Mouse (Mus musculus) CH12.LX (cell line): ENCODE measurements at regions not wholly inside any gene's neighbourhood (a gene's known extent, or its start where the extent isn't known, plus 50 kb on each side); places are given as distances from the start of the nearest gene placed in this dataset.

Experiments used
- DNase-seq: peaks from one replicate; pipeline ENCODE4 v3.0.0-alpha.2; 2013; ENCODE audit errors: extremely low read depth
- H3K27ac ChIP-seq: 2 replicates; pipeline ENCODE4 v1.5.1; 2012; ENCODE audit warnings: low read depth, mild to moderate bottlenecking, control low read depth, moderate library complexity; ENCODE audit not compliant: insufficient read depth
- H3K27me3 ChIP-seq: replicated peaks from 2 replicates; pipeline ENCODE3; 2012; ENCODE audit warnings: inconsistent platforms
- H3K36me3 ChIP-seq, 2 experiments: replicated peaks in 1 of 2; 2 replicates each; pipeline versions ENCODE3 to v1.6.1; 2012; ENCODE audit warnings: inconsistent platforms in 1 of 2, low read length in 1 of 2, mild to moderate bottlenecking in 1 of 2, mixed read lengths in 1 of 2, moderate library complexity in 1 of 2; ENCODE audit not compliant: control insufficient read depth in 1 of 2, insufficient read depth in 1 of 2
- H3K4me1 ChIP-seq, 2 experiments: 2 replicates each; pipeline ENCODE4 v1.6.1; 2012; ENCODE audit warnings: inconsistent platforms in 1 of 2, moderate library complexity in 1 of 2; ENCODE audit not compliant: insufficient read depth in 2 of 2, control insufficient read depth in 1 of 2
- H3K4me2 ChIP-seq: 2 replicates; pipeline ENCODE4 v1.6.1; 2012; ENCODE audit warnings: low read depth, mild to moderate bottlenecking, control low read depth; ENCODE audit not compliant: poor library complexity, insufficient read depth, severe bottlenecking
- H3K4me3 ChIP-seq, 3 experiments: fragments of 150-350 bp in 1 of 3; sonication (generic) in 1 of 3; replicated peaks in 1 of 3; 2 replicates each; pipeline versions ENCODE3 to v1.5.1; 2011 to 2012; ENCODE audit warnings: low read depth in 2 of 3, low read length in 2 of 3, mild to moderate bottlenecking in 2 of 3, moderate library complexity in 2 of 3, control low read depth in 1 of 3, improper control_type of control experiment in 1 of 3, inconsistent platforms in 1 of 3, mixed read lengths in 1 of 3; ENCODE audit not compliant: poor library complexity in 1 of 3
- H3K79me2 ChIP-seq: replicated peaks from 2 replicates; pipeline ENCODE4 v1.6.1; 2012; ENCODE audit warnings: mild to moderate bottlenecking, moderate library complexity; ENCODE audit not compliant: control insufficient read depth, poor library complexity, insufficient read depth, severe bottlenecking; ENCODE audit errors: extremely low read depth
- H3K9ac ChIP-seq: 2 replicates; pipeline ENCODE4 v1.6.1; 2012; ENCODE audit warnings: low read depth, mild to moderate bottlenecking, control low read depth, moderate library complexity; ENCODE audit not compliant: insufficient read depth
- H3K9me3 ChIP-seq: replicated peaks from 2 replicates; pipeline ENCODE3; 2012; ENCODE audit warnings: low read length, inconsistent platforms, mixed read lengths
- CHD1 ChIP-seq: IDR thresholded peaks from 2 replicates; pipeline ENCODE4 v1.6.1; 2012; ENCODE audit warnings: low read depth, low read length, improper control_type of control experiment, inconsistent platforms
- CHD2 ChIP-seq: IDR thresholded peaks from 2 replicates; pipeline ENCODE4 v1.6.1; 2011; ENCODE audit warnings: low read length, improper control_type of control experiment
- CTCF ChIP-seq, 2 experiments: IDR thresholded peaks in 1 of 2; conservative IDR thresholded peaks in 1 of 2; 2 replicates each; pipeline ENCODE4 v1.5.1; 2011 to 2012; ENCODE audit warnings: low read depth in 2 of 2, low read length in 2 of 2, improper control_type of control experiment in 1 of 2, inconsistent platforms in 1 of 2, mild to moderate bottlenecking in 1 of 2, moderate library complexity in 1 of 2
- E2F4 ChIP-seq: IDR thresholded peaks from 2 replicates; pipeline ENCODE4 v1.6.1; 2011; ENCODE audit warnings: low read depth, low read length, improper control_type of control experiment; ENCODE audit not compliant: insufficient replicate concordance
- HCFC1 ChIP-seq: IDR thresholded peaks from 2 replicates; pipeline ENCODE4 v1.6.1; 2012; ENCODE audit warnings: low read depth, mild to moderate bottlenecking, inconsistent platforms, low read length, improper control_type of control experiment
- IRF4 ChIP-seq: IDR thresholded peaks from 2 replicates; pipeline ENCODE4 v1.6.1; 2014; ENCODE audit warnings: low read depth, mild to moderate bottlenecking, inconsistent platforms, low read length, improper control_type of control experiment
- KAT2A ChIP-seq: IDR thresholded peaks from 2 replicates; pipeline ENCODE4 v1.6.1; 2012; ENCODE audit warnings: low read length, improper control_type of control experiment, inconsistent platforms; ENCODE audit not compliant: insufficient replicate concordance
- MAX ChIP-seq: IDR thresholded peaks from 2 replicates; pipeline ENCODE4 v1.6.1; 2011; ENCODE audit warnings: low read length, improper control_type of control experiment
- MYC ChIP-seq: IDR thresholded peaks from 2 replicates; pipeline ENCODE4 v1.6.1; 2011; ENCODE audit warnings: low read depth, mild to moderate bottlenecking, improper control_type of control experiment, low read length
- RAD21 ChIP-seq: IDR thresholded peaks from 2 replicates; pipeline ENCODE4 v1.6.1; 2011; ENCODE audit warnings: low read depth, mild to moderate bottlenecking, low read length, improper control_type of control experiment, moderate library complexity
- RCOR1 ChIP-seq: conservative IDR thresholded peaks from 2 replicates; pipeline ENCODE4 v1.6.1; 2012; ENCODE audit warnings: low read depth, mild to moderate bottlenecking, inconsistent platforms, low read length, improper control_type of control experiment
- SIN3A ChIP-seq: IDR thresholded peaks from 2 replicates; pipeline ENCODE4 v1.6.1; 2012; ENCODE audit warnings: low read length, improper control_type of control experiment, inconsistent platforms
- ZC3H11A ChIP-seq: IDR thresholded peaks from 2 replicates; pipeline ENCODE4 v1.6.1; 2012; ENCODE audit warnings: low read depth, mild to moderate bottlenecking, inconsistent platforms, low read length, improper control_type of control experiment
- ZNF384 ChIP-seq: IDR thresholded peaks from 2 replicates; pipeline ENCODE4 v1.6.1; 2012; ENCODE audit warnings: low read depth, low read length, improper control_type of control experiment, inconsistent platforms
- dilution Hi-C: fragments of 300-500 bp; cut with MboI; formaldehyde crosslinking; loops from 2 replicates; pipeline ENCODE4 v1.14.3; 2020; ENCODE audit warnings: low sequenced_read_pairs; ENCODE audit not compliant: extremely low pct_unique_long_range_greater_than_20kb, extremely low pct_ligation_motif_present
- in situ Hi-C: fragments of 300-500 bp; cut with MboI; formaldehyde crosslinking; loops from 3 replicates; pipeline ENCODE4 v1.14.3; 2019; ENCODE audit warnings: low sequenced_read_pairs, low pct_ligation_motif_present, low pct_unique_long_range_greater_than_20kb, mixed read lengths

DNA sequence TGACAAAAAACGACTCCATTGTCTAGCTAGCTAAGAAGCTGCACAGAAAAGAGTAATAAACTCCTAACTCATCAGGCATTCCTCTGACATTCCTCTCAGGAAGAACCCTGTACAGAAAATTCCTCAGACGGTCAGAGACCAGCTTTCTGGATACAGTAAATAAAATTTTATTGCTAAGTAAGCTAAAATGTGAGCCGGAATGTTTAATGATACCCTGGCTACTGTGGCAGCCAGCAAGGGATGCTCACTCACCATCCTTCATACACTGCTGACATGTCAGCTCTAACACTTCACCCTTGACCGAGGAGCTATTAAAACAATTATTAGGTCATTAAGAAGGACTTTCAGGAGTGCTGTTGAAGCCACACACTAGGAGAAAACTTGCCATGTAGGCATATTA is 308.3 kb upstream of the Cblb start:
- Histone ChIP-seq H3K4me2 (no peak overlapping the region), H3K27ac (no peak overlapping the region), H3K79me2 (no peaks in the 10 kb centered on the region), H3K4me1 (no peaks in the 10 kb centered on the region), H3K4me3 (no peak overlapping the region), H3K9me3 (no peaks in the 10 kb centered on the region), H3K27me3 (no peaks in the 10 kb centered on the region), H3K9ac (no peak overlapping the region), H3K36me3 (no peaks in the 10 kb centered on the region)
- dilution Hi-C loops (no loop called here), in situ Hi-C loops (no loop called here)
- DNase-seq = no peak
- TF ChIP-seq MYC (no peak), CTCF (conservative IDR thresholded peaks at IDR 0.05 in 1 of 2, IDR thresholded peaks at IDR 0.05 in 1 of 2; ENCODE audit: low read depth in 2 of 2, low read length in 2 of 2) (no peak), E2F4 (no peak), ZC3H11A (no peak), RCOR1 (no peak)

DNA sequence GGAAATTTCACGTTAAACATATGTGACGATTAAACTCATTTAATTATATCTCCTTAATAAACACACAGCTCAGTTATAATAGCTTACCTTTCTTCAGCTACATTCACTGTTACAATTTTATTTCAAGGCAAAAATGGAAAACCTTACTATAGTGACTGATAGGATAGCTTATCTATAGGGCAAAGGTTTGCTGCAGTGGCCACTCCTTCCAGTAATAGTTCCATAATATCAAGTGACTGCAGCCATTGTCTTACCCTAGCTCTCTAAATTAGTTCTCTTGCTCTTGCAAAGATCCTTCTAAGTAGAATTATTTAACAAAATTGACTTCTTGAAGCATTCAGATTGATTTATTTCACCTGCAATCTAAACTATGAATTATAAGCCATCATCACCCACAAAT is 289.1 kb upstream of the Cblb start:
- TF ChIP-seq MAX = no peak
- Histone ChIP-seq H3K79me2 (no peaks in the 10 kb centered on the region), H3K4me1 (peaks cover 0 to 3% of the 10 kb centered on the region in 2 experiments; a peak in 1 of 4 replicates), H3K4me2 (no peak overlapping the region), H3K27ac (no peak overlapping the region), H3K9me3 (no peaks in the 10 kb centered on the region), H3K9ac (no peak overlapping the region), H3K4me3 (no peak overlapping the region), H3K36me3 (no peaks in the 10 kb centered on the region), H3K27me3 (no peaks in the 10 kb centered on the region)
- dilution Hi-C loops = no loop called here
- no peak for DNase-seq
- in situ Hi-C loops = no loop called here

DNA sequence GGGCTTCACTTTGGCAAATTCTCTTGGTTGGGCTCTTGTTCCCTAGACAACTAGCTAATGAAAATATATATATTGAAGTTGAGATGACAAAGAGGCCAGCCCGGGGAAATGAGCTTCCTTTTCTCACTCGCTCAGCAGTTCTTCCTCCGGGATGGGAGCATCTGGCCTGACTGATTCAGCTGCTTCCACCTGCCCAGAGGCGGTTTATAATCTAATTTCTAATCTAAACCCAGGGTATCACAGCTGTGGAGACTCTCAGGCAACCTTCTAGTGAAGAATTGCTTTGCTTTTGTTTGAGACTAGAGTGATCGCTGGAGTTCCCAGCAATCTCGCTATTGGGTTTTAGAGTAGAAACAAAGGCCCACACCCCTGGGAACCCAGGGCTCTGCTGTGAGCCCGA is 279.1 kb upstream of the Cblb start:
- TF ChIP-seq SIN3A = no peak
- TF ChIP-seq KAT2A = no peak
- TF ChIP-seq CHD2 = no peak
- no peak for TF ChIP-seq E2F4
- TF ChIP-seq CHD1 = no peak
- TF ChIP-seq HCFC1 = no peak
- no peak for TF ChIP-seq ZC3H11A
- no peak for TF ChIP-seq RAD21
- TF ChIP-seq IRF4 = no peak
- TF ChIP-seq CTCF (conservative IDR thresholded peaks at IDR 0.05 in 1 of 2, IDR thresholded peaks at IDR 0.05 in 1 of 2; ENCODE audit: low read depth in 2 of 2, low read length in 2 of 2) = no peak
- TF ChIP-seq ZNF384 = no peak
- Histone ChIP-seq H3K27me3 (no peaks in the 10 kb centered on the region), H3K79me2 (no peaks in the 10 kb centered on the region), H3K4me3 (no peak overlapping the region), H3K4me2 (no peak overlapping the region), H3K9me3 (no peaks in the 10 kb centered on the region), H3K27ac (no peak overlapping the region), H3K4me1 (peaks cover 0 to 3% of the 10 kb centered on the region in 2 experiments; a peak in 3 of 4 replicates), H3K9ac (no peak overlapping the region), H3K36me3 (no peaks in the 10 kb centered on the region)
- DNase-seq = no peak
- in situ Hi-C loops (no loop called here), dilution Hi-C loops (no loop called here)
